Mouse (Mus musculus) heart, embryonic 11.5 days (tissue): ENCODE data around the gene Shroom1. TPM values are rescaled to one million over a fixed set of nuclear protein-coding genes. Genes with fewer than 3 reads are reported as not detected.

Experiments used
- ATAC-seq: fragments of 200-750 bp; cut with Nextera tagmentation; replicated peaks from 2 replicates; pipeline ENCODE4 v1.8.0; 2017; ENCODE audit warnings: moderate library complexity; ENCODE audit not compliant: insufficient number of reproducible peaks, low FRiP score, low TSS enrichment
- H3K27ac ChIP-seq: fragments of 300-500 bp; sonication (generic); 2 replicates; pipeline ENCODE4 v1.5.1; 2014; ENCODE audit warnings: mild to moderate bottlenecking, low read depth, low read length
- H3K27me3 ChIP-seq: fragments of 300-500 bp; sonication (generic); 2 replicates; pipeline ENCODE4 v1.6.1; 2014; ENCODE audit warnings: mild to moderate bottlenecking, low read length, mixed read lengths; ENCODE audit not compliant: control insufficient read depth, insufficient read depth
- H3K36me3 ChIP-seq: fragments of 300-500 bp; sonication (generic); 2 replicates; pipeline ENCODE4 v1.6.1; 2014; ENCODE audit warnings: mild to moderate bottlenecking, low read length, moderate library complexity, mixed read lengths; ENCODE audit not compliant: control insufficient read depth, insufficient read depth
- H3K4me1 ChIP-seq: fragments of 300-500 bp; sonication (generic); 2 replicates; pipeline ENCODE4 v1.6.1; 2014; ENCODE audit warnings: low read length; ENCODE audit not compliant: control insufficient read depth, insufficient read depth
- H3K4me2 ChIP-seq: fragments of 300-500 bp; sonication (generic); 2 replicates; pipeline ENCODE4 v1.6.1; 2014; ENCODE audit warnings: mild to moderate bottlenecking, moderate library complexity
- H3K4me3 ChIP-seq: fragments of 300-500 bp; sonication (generic); 2 replicates; pipeline ENCODE4 v1.5.1; 2014; ENCODE audit warnings: low read depth, low read length
- H3K9ac ChIP-seq: fragments of 300-500 bp; sonication (generic); 2 replicates; pipeline ENCODE4 v1.6.1; 2014; ENCODE audit warnings: mild to moderate bottlenecking, low read depth, low read length, moderate library complexity
- H3K9me3 ChIP-seq: fragments of 300-500 bp; sonication (generic); replicated peaks from 2 replicates; pipeline ENCODE4 v1.6.1; 2016; ENCODE audit warnings: low read length; ENCODE audit not compliant: control insufficient read depth
- WGBS: fragments of 180-500 bp; shearing (Covaris S2); extraction: QIAGEN DNeasy Blood & Tissue Kit; methylation state at CpG from one replicate; pipeline ENCODE4 v1.1.7; 2014; ENCODE audit not compliant: insufficient replicate concordance; 5-methylcytosine and 5-hydroxymethylcytosine counted together
- polyA plus RNA-seq: library from polyadenylated mRNA; unstranded; fragments of >200 nt; fragmentation: Nextera tagmentation; extraction: Ambion mirVana; gene quantifications from 2 replicates; pipeline ENCODE4 v1.2.1, GENCODE M21; 2014

Gene Shroom1
- polyA plus RNA-seq, 1 experiment from 2014 or later: 3.3 TPM

GRCm38 (mm10) chr11:53479171-53479782 lies 22.3 kb downstream of the Shroom1 start:
- H3K36me3 ChIP-seq: no peaks in the 10 kb centered on the region
- WGBS: under 1% methylated on average over 50 of the region's 62 CpGs
- H3K9me3 ChIP-seq: no peaks in the 10 kb centered on the region
- peak overlapping the region; percentile 57 for H3K4me3 ChIP-seq
- peaks cover 55% of the 10 kb centered on the region for H3K27me3 ChIP-seq
- no peak for ATAC-seq
- peak overlapping the region; percentile 93 for H3K4me2 ChIP-seq
- peaks cover 13% of the 10 kb centered on the region for H3K4me1 ChIP-seq
- peak overlapping the region; percentile 52 for H3K9ac ChIP-seq
- H3K27ac ChIP-seq: no peak overlapping the region

- no peaks in the 10 kb centered on the region for H3K9me3 ChIP-seq
- peak within 1 kb of the TSS; percentile 52 for H3K9ac ChIP-seq
- H3K27ac ChIP-seq: no peak within 1 kb of the TSS
- peak within 1 kb of the TSS; percentile 93 for H3K4me2 ChIP-seq
- H3K36me3 ChIP-seq: no peaks in the 10 kb centered on the region
- peaks cover 13% of the 10 kb centered on the region for H3K4me1 ChIP-seq
- H3K27me3 ChIP-seq: peaks cover 50% of the 10 kb centered on the region
- no peak for ATAC-seq
- H3K4me3 ChIP-seq: peak within 1 kb of the TSS; percentile 57
- 6% methylated on average over 38 of the region's 40 CpGs for WGBS
Measured at GRCm38 (mm10) chr11:53479783-53480301, 22.8 kb downstream of the Shroom1 start, which contains the start of the genes Gm9945 and Sowaha. Gene Gm9945, plus strand, starts transcription at chr11:53480166. Gene Sowaha, minus strand, starts transcription at chr11:53480274.

GRCm38 (mm10) chr11:53481088-53481730 lies 24.2 kb downstream of the Shroom1 start:
- Histone ChIP-seq H3K36me3 (no peaks in the 10 kb centered on the region), H3K4me2 (no peak overlapping the region), H3K4me1 (peaks cover 13% of the 10 kb centered on the region), H3K27ac (0 out of 2 replicates have a peak overlapping the region, but pooled peaks have one; percentile 0), H3K9me3 (no peaks in the 10 kb centered on the region), H3K9ac (no peak overlapping the region), H3K27me3 (peaks cover 41% of the 10 kb centered on the region), H3K4me3 (no peak overlapping the region)
- 61% methylated on average over 4 of the region's 4 CpGs for WGBS
- ATAC-seq: no peak

GRCm38 (mm10) chr11:53483159-53483891 lies 26.3 kb downstream of the Shroom1 start:
- H3K4me2 ChIP-seq: no peak overlapping the region
- ATAC-seq: no peak
- no peaks in the 10 kb centered on the region for H3K36me3 ChIP-seq
- WGBS: 52% methylated on average over 9 of the region's 9 CpGs
- H3K9ac ChIP-seq: no peak overlapping the region
- peaks cover 38% of the 10 kb centered on the region for H3K27me3 ChIP-seq
- peaks cover 22% of the 10 kb centered on the region for H3K4me1 ChIP-seq
- no peaks in the 10 kb centered on the region for H3K9me3 ChIP-seq
- H3K4me3 ChIP-seq: no peak overlapping the region
- 0 out of 2 replicates have a peak overlapping the region, but pooled peaks have one; percentile 1 for H3K27ac ChIP-seq

GRCm38 (mm10) chr11:53485719-53486118 lies 28.7 kb downstream of the Shroom1 start:
- Histone ChIP-seq H3K9ac (no peak overlapping the region), H3K27ac (no peak overlapping the region), H3K4me1 (peaks cover 9% of the 10 kb centered on the region), H3K4me3 (no peak overlapping the region), H3K27me3 (peaks cover 16% of the 10 kb centered on the region), H3K36me3 (no peaks in the 10 kb centered on the region), H3K4me2 (no peak overlapping the region), H3K9me3 (no peaks in the 10 kb centered on the region)
- no peak for ATAC-seq
- WGBS: 39% methylated on average over 3 of the region's 3 CpGs

GRCm38 (mm10) chr11:53486351-53486750 lies 29.3 kb downstream of the Shroom1 start:
- no peak overlapping the region for H3K4me3 ChIP-seq
- H3K9me3 ChIP-seq: no peaks in the 10 kb centered on the region

GRCm38 (mm10) chr11:53486822-53487594 lies 30.0 kb downstream of the Shroom1 start:
- H3K27me3 ChIP-seq: peaks cover 14% of the 10 kb centered on the region
- ATAC-seq: no peak
- H3K9ac ChIP-seq: peak overlapping the region; percentile 56; the same call in 1 of the 2 replicates
- 9% methylated on average over 27 of the region's 27 CpGs for WGBS
- peak overlapping the region; percentile 22 for H3K4me3 ChIP-seq
- no peaks in the 10 kb centered on the region for H3K9me3 ChIP-seq
- H3K36me3 ChIP-seq: no peaks in the 10 kb centered on the region
- no peak overlapping the region for H3K27ac ChIP-seq
- H3K4me1 ChIP-seq: peaks cover 15% of the 10 kb centered on the region
- H3K4me2 ChIP-seq: peak overlapping the region; percentile 66

More at GRCm38 (mm10) chr11:53486351-53486750, 29.3 kb downstream of the Shroom1 start:
- Histone ChIP-seq H3K4me1 (peaks cover 9% of the 10 kb centered on the region), H3K36me3 (no peaks in the 10 kb centered on the region), H3K27me3 (peaks cover 16% of the 10 kb centered on the region), H3K27ac (no peak overlapping the region), H3K4me2 (no peak overlapping the region), H3K9ac (no peak overlapping the region)
- WGBS: 57% methylated on average over 3 of the region's 3 CpGs
- no peak for ATAC-seq

- 95% methylated on average over 5 of the region's 5 CpGs for WGBS
- Histone ChIP-seq H3K36me3 (no peaks in the 10 kb centered on the region), H3K4me3 (no peak overlapping the region), H3K9ac (no peak overlapping the region), H3K27ac (no peak overlapping the region), H3K4me1 (peaks cover 21% of the 10 kb centered on the region), H3K4me2 (no peak overlapping the region), H3K27me3 (peaks cover 14% of the 10 kb centered on the region), H3K9me3 (no peaks in the 10 kb centered on the region)
- no peak for ATAC-seq
Measured at GRCm38 (mm10) chr11:53489007-53489406, 32.0 kb downstream of the Shroom1 start.
